Mouse (Mus musculus) CD8-positive naive resting alpha-beta T cell, adult 2 months (primary cell): ENCODE data around the gene Lsp1.

Experiments
- DNase-seq, 2 experiments: peaks; one replicate each; pipeline ENCODE4 v3.0.0; 2022; ENCODE audit warnings: low read depth in 2 of 2, low spot score in 2 of 2

Gene Lsp1

GRCm38 (mm10) chr7:142475641-142476040 is 15.0 kb downstream of the Lsp1 start:
- DNase-seq = no peak

GRCm38 (mm10) chr7:142476271-142476670 is 15.7 kb downstream of the Lsp1 start:
- DNase-seq = no peak

- no peak for DNase-seq
These were observed 16.3 kb downstream of the Lsp1 start for GRCm38 (mm10) chr7:142476795-142477452.

GRCm38 (mm10) chr7:142478001-142478400 is 17.4 kb downstream of the Lsp1 start:
- DNase-seq = no peak

- no peak for DNase-seq
These were observed 18.0 kb downstream of the Lsp1 start for GRCm38 (mm10) chr7:142478574-142478973.

- DNase-seq = no peak
These were observed 18.7 kb downstream of the Lsp1 start for GRCm38 (mm10) chr7:142479307-142479706.

GRCm38 (mm10) chr7:142479886-142480285 is 19.3 kb downstream of the Lsp1 start:
- DNase-seq = no peak

GRCm38 (mm10) chr7:142480661-142481060 is 20.1 kb downstream of the Lsp1 start:
- DNase-seq = no peak

GRCm38 (mm10) chr7:142481186-142481567 is 20.6 kb downstream of the Lsp1 start:
- DNase-seq = no peak

- DNase-seq = no peak
These were observed 21.1 kb downstream of the Lsp1 start for GRCm38 (mm10) chr7:142481568-142482255.

- no peak for DNase-seq
These were observed 21.6 kb downstream of the Lsp1 start for GRCm38 (mm10) chr7:142482256-142482609.

- DNase-seq = no peak
These were observed 22.5 kb downstream of the Lsp1 start for GRCm38 (mm10) chr7:142483136-142483535.

- no peak for DNase-seq
These were observed 24.2 kb downstream of the Lsp1 start for GRCm38 (mm10) chr7:142484780-142485179.

- DNase-seq = no peak
These were observed 26.1 kb downstream of the Lsp1 start for GRCm38 (mm10) chr7:142486751-142487162.

GRCm38 (mm10) chr7:142487341-142487859 is 26.8 kb downstream of the Lsp1 start:
- no peak for DNase-seq

- DNase-seq = no peak
These were observed 27.4 kb downstream of the Lsp1 start for GRCm38 (mm10) chr7:142488053-142488452.

- DNase-seq = no peak
These were observed 32.9 kb downstream of the Lsp1 start for GRCm38 (mm10) chr7:142493535-142493934.

GRCm38 (mm10) chr7:142496158-142496557 is 35.5 kb downstream of the Lsp1 start:
- no peak for DNase-seq

GRCm38 (mm10) chr7:142496800-142497199 is 36.2 kb downstream of the Lsp1 start:
- no peak for DNase-seq

GRCm38 (mm10) chr7:142497775-142498174 is 37.2 kb downstream of the Lsp1 start:
- DNase-seq = no peak

GRCm38 (mm10) chr7:142498575-142498974 is 38.0 kb downstream of the Lsp1 start, which contains the start of gene Tnnt3:
Tnnt3 (plus strand) TSS chr7:142498836.
- no peak for DNase-seq

- no peak for DNase-seq
These were observed 38.6 kb downstream of the Lsp1 start for GRCm38 (mm10) chr7:142499010-142499721.
